Mouse (Mus musculus) intestine, embryonic 14.5 days (tissue): Measurements from ENCODE around the gene Slc38a9. TPM values are rescaled to one million over a fixed set of nuclear protein-coding genes. Genes with fewer than 3 reads are reported as not detected.

Experiments
- polyA plus RNA-seq: library from polyadenylated mRNA; unstranded; fragments of >200 nt; fragmentation: Nextera tagmentation; extraction: Ambion mirVana; gene quantifications from 2 replicates; pipeline ENCODE4 v1.2.1, GENCODE M21; 2014

Slc38a9 gene
- polyA plus RNA-seq, 1 experiment from 2014 or later: 13.7 TPM

Other genes starting within 250 kb of the Slc38a9 start
- 46.2 and 46.5 TPM in 2 replicates for gene Il6st, start 196.7 kb upstream of the Slc38a9 start, polyA plus RNA-seq
- gene Il31ra, start 66.4 kb upstream of the Slc38a9 start, polyA plus RNA-seq: 0.09 TPM in 1 of 2 replicates, not detected in the other
- 0.42 and 0.73 TPM in 2 replicates for gene Ddx4, start 8.3 kb upstream of the Slc38a9 start, polyA plus RNA-seq
- gene Plpp1, start 140.0 kb downstream of the Slc38a9 start, polyA plus RNA-seq: 77.6 and 83.4 TPM in 2 replicates